In the genomic region with DNA sequence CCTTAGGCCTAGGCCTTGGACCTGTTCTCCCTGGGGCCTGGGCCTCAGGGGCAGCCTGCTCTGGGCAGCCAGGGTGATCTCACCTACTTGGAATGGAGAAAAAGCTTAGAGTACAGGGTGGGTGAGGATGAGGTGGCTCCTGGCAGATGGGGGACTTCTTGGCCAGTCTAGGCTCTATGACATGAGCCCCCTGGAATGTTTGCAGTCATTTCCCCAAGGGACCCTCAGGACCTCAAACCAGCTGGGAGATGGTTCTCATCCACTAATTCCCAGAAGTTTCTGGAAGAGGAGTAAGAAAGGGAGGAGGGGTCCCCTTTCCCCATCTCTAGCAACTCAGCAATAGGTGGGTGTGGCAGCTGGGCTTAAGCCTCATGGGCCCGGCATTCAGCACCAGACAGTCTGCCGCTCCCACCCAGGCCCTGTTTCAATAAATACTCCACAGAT, we compare ENCODE assay signal across 14 mouse cellular contexts. TPM values are rescaled to one million over a fixed set of nuclear protein-coding genes. Genes with fewer than 3 reads are reported as not detected.
DNase-seq lines count a peak whose midpoint lies in the region; ATAC-seq and TF ChIP-seq lines count a peak whose summit lies in the region.
"Had no signal": no experiment of that assay in that cellular context is flagged by ENCODE, and none has a peak within 500 bp of the region (broad histone marks: within the 10 kb centered on the region; RNA-seq: fewer than 3 reads in every experiment).

No protein-coding gene starts in this region.

- no peak overlapping the region for H3ac ChIP-seq in C2C12 (ENCODE audit: control insufficient read depth, insufficient read length, low read depth)

- no peaks in the 10 kb centered on the region for H3K9me3 ChIP-seq in heart, embryonic 11.5 days (replicated peaks; ENCODE audit: control insufficient read depth, low read length)
- no peaks in the 10 kb centered on the region; the same call in 1 of the 2 replicates for H3K9me3 ChIP-seq in limb, embryonic 13.5 days
- H3K9me3 ChIP-seq in hindbrain, embryonic 13.5 days: no peaks in the 10 kb centered on the region
- H3K9me3 ChIP-seq: hindbrain, embryonic 12.5 days had no signal

- no peaks in the 10 kb centered on the region for H3K27me3 ChIP-seq in C2C12 (ENCODE audit: control insufficient read depth, insufficient read depth, insufficient read length)
- H3K27me3 ChIP-seq in heart, embryonic 11.5 days (ENCODE audit: control insufficient read depth, insufficient read depth, low read length): no peaks in the 10 kb centered on the region
- no peaks in the 10 kb centered on the region for H3K27me3 ChIP-seq in limb, embryonic 13.5 days
- H3K27me3 ChIP-seq in hindbrain, embryonic 13.5 days: no peaks in the 10 kb centered on the region
- H3K27me3 ChIP-seq: hindbrain, embryonic 12.5 days had no signal

- H3K4me2 ChIP-seq in heart, embryonic 11.5 days: no peak overlapping the region
- H3K4me2 ChIP-seq in limb, embryonic 13.5 days (replicated peaks): no peak overlapping the region
- H3K4me2 ChIP-seq in hindbrain, embryonic 13.5 days: no peak overlapping the region
- H3K4me2 ChIP-seq: hindbrain, embryonic 12.5 days had no signal

- no peak overlapping the region for H3K9ac ChIP-seq in heart, embryonic 11.5 days (ENCODE audit: low read depth, low read length)
- H3K9ac ChIP-seq in limb, embryonic 13.5 days: peak overlapping the region; percentile 31; the same call in 1 of the 2 replicates
- no peak overlapping the region for H3K9ac ChIP-seq in hindbrain, embryonic 13.5 days
- H3K9ac ChIP-seq: hindbrain, embryonic 12.5 days; liver, postnatal 0 days had no signal

- 47% methylated on average over 2 of the region's 2 CpGs for WGBS in heart, embryonic 11.5 days (ENCODE audit: insufficient replicate concordance)
- 42% methylated on average over 2 of the region's 2 CpGs for WGBS in limb, embryonic 13.5 days
- WGBS in hindbrain, embryonic 13.5 days: 59% methylated on average over 2 of the region's 2 CpGs

- no peaks in the 10 kb centered on the region for H3K36me3 ChIP-seq in C2C12 (ENCODE audit: control insufficient read depth, insufficient read depth)
- no peaks in the 10 kb centered on the region for H3K36me3 ChIP-seq in heart, embryonic 11.5 days (ENCODE audit: control insufficient read depth, insufficient read depth, low read length)
- peaks cover 21% of the 10 kb centered on the region for H3K36me3 ChIP-seq in limb, embryonic 13.5 days
- H3K36me3 ChIP-seq in hindbrain, embryonic 13.5 days: no peaks in the 10 kb centered on the region
- H3K36me3 ChIP-seq: hindbrain, embryonic 12.5 days had no signal

- H3K79me3 ChIP-seq in C2C12 (ENCODE audit: low read depth): no peaks in the 10 kb centered on the region

- H3K79me2 ChIP-seq in C2C12 (ENCODE audit: control insufficient read depth, insufficient read depth): no peaks in the 10 kb centered on the region

- peak; percentile 95 for DNase-seq in heart, adult 11 months
- no peak for DNase-seq in heart, adult 8-10 months (ENCODE audit: low spot score)
- no peak for DNase-seq in testis, postnatal 14 days (ENCODE audit: low spot score)
- no peak for DNase-seq in cerebellum, postnatal 14 days
- DNase-seq: adrenal gland, postnatal 14 days; cerebellum, adult 11 months; kidney, postnatal 36 days; liver, postnatal 0 days had no signal

- H3K4me3 ChIP-seq in C2C12 (ENCODE audit: insufficient read depth, poor library complexity, severe bottlenecking): no peak overlapping the region
- no peak overlapping the region for H3K4me3 ChIP-seq in heart, embryonic 11.5 days (ENCODE audit: low read depth, low read length)
- no peak overlapping the region for H3K4me3 ChIP-seq in limb, embryonic 13.5 days
- H3K4me3 ChIP-seq in hindbrain, embryonic 13.5 days: no peak overlapping the region
- H3K4me3 ChIP-seq: hindbrain, embryonic 12.5 days; left cerebral cortex, adult 2 months had no signal

- ATAC-seq in heart, embryonic 11.5 days (replicated peaks; ENCODE audit: insufficient number of reproducible peaks, low FRiP score, low TSS enrichment): 0 out of 2 replicates have a peak, but pooled peaks have one; percentile 28
- ATAC-seq in limb, embryonic 13.5 days (ENCODE audit: low FRiP score, low read depth): no peak
- ATAC-seq in hindbrain, embryonic 13.5 days (ENCODE audit: low FRiP score): no peak
- ATAC-seq: liver, postnatal 0 days had no signal

- H3K4me1 ChIP-seq in heart, embryonic 11.5 days (ENCODE audit: control insufficient read depth, insufficient read depth, low read length): peaks cover 59% of the 10 kb centered on the region
- H3K4me1 ChIP-seq in limb, embryonic 13.5 days: peaks cover 50% of the 10 kb centered on the region
- peaks cover 20% of the 10 kb centered on the region for H3K4me1 ChIP-seq in hindbrain, embryonic 13.5 days (replicated peaks)

- no peak for TF ChIP-seq CTCF in C2C12 (IDR thresholded peaks at IDR 0.05; ENCODE audit: control insufficient read depth, insufficient read depth, insufficient read length)

- peak overlapping the region; percentile 60 for H3K27ac ChIP-seq in heart, embryonic 11.5 days (ENCODE audit: low read depth, low read length)
- H3K27ac ChIP-seq in limb, embryonic 13.5 days: no peak overlapping the region; the same call in 1 of the 2 replicates
- no peak overlapping the region for H3K27ac ChIP-seq in hindbrain, embryonic 13.5 days
- H3K27ac ChIP-seq: hindbrain, embryonic 12.5 days; left cerebral cortex, adult 2 months had no signal

TF ChIP-seq in C2C12, 6 proteins besides CTCF, POLR2A, EP300 and RAD21:
- no peak for TF ChIP-seq MAX (IDR thresholded peaks at IDR 0.05)
- peak; percentile 27 for TF ChIP-seq MYOD1 (IDR thresholded peaks at IDR 0.05; ENCODE audit: control insufficient read depth, insufficient read length, low read depth)
- no peak for TF ChIP-seq CEBPB (IDR thresholded peaks at IDR 0.05; ENCODE audit: low read depth)
- TF ChIP-seq USF1 (IDR thresholded peaks at IDR 0.05; ENCODE audit: low read depth): no peak
TF ChIP-seq in C2C12: peak in this region for 1.

RNA-seq across cellular contexts. Expression of a gene that starts 13.6 kb away (rescaled TPM):
- total RNA-seq in heart, adult 8-10 months (2022): 10 to 100 TPM; 14.3 to 19.3 (median 16.6) TPM
- polyA plus RNA-seq in C2C12 (2012; fragmentation: generic; extraction: Trizol): 5.1 TPM
- polyA plus RNA-seq in heart, embryonic 11.5 days (2014; fragmentation: Nextera tagmentation; extraction: Ambion mirVana): 36.8 and 37.8 TPM in 2 replicates
- polyA plus RNA-seq in limb, embryonic 13.5 days (2015; fragmentation: Nextera tagmentation; extraction: Ambion mirVana): 51.3 and 52.2 TPM in 2 replicates
- 8.0 and 8.1 TPM in 2 replicates for polyA plus RNA-seq in hindbrain, embryonic 13.5 days (2015; fragmentation: Nextera tagmentation; extraction: Ambion mirVana)

RNA-seq across cellular contexts. Expression of a gene that starts 46.4 kb away (rescaled TPM):
- 10 to 100 TPM in 3 of 4 experiments, 1 to 10 TPM in 1; 9.5 to 13.4 (median 11.7) TPM for total RNA-seq in heart, adult 8-10 months (2022)
- polyA plus RNA-seq in C2C12 (2012; fragmentation: generic; extraction: Trizol): 13.4 TPM
- 19.4 and 22.2 TPM in 2 replicates for polyA plus RNA-seq in heart, embryonic 11.5 days (2014; fragmentation: Nextera tagmentation; extraction: Ambion mirVana)
- polyA plus RNA-seq in limb, embryonic 13.5 days (2015; fragmentation: Nextera tagmentation; extraction: Ambion mirVana): 44.2 and 45.6 TPM in 2 replicates
- 105 and 116 TPM in 2 replicates for polyA plus RNA-seq in hindbrain, embryonic 13.5 days (2015; fragmentation: Nextera tagmentation; extraction: Ambion mirVana)

RNA-seq across cellular contexts. Expression of a gene that starts 49.8 kb away (rescaled TPM):
- 1 to 10 TPM; 7.0 to 9.1 (median 8.0) TPM for total RNA-seq in heart, adult 8-10 months (2022)
- polyA plus RNA-seq in C2C12 (2012; fragmentation: generic; extraction: Trizol): 24.3 TPM
- 13.5 and 15.5 TPM in 2 replicates for polyA plus RNA-seq in heart, embryonic 11.5 days (2014; fragmentation: Nextera tagmentation; extraction: Ambion mirVana)
- 15.3 and 18.2 TPM in 2 replicates for polyA plus RNA-seq in limb, embryonic 13.5 days (2015; fragmentation: Nextera tagmentation; extraction: Ambion mirVana)
- polyA plus RNA-seq in hindbrain, embryonic 13.5 days (2015; fragmentation: Nextera tagmentation; extraction: Ambion mirVana): 4.0 and 4.7 TPM in 2 replicates
